Mouse (Mus musculus) thymus, postnatal 25 days (tissue): ENCODE results near the gene Rhox2a.
"Not testable (repeated sequence)": the region's sequence is repeated elsewhere in the genome, so short reads cannot be mapped to it uniquely, and the experiment has no call there.

ENCODE experiments used
- DNase-seq: peaks from one replicate; pipeline ENCODE4 v3.0.0; 2022

Rhox2a gene

DNA sequence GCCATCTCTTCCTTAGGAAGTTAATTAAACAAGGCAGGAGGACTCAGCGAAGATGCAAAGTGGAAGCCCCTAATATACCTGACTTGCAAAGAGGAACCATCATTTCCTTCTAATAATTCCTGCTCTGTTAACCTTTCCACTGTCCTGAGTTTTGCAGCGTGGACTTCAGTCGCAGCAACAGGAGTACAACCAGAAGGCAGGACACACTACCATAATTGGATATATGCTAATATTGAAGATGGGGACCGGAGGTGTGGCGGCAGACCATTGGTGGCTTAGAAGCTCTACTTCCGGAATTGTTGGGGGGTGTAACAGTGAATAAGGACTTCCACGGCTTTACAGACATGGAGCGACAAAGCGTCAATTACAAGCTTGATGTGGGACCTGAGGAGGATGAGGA, at the start of gene Rhox2a:
TSS of gene Rhox2a (plus strand) at position 301 of the 400 bp plus-strand sequence.
- not testable (repeated sequence) for DNase-seq

DNA sequence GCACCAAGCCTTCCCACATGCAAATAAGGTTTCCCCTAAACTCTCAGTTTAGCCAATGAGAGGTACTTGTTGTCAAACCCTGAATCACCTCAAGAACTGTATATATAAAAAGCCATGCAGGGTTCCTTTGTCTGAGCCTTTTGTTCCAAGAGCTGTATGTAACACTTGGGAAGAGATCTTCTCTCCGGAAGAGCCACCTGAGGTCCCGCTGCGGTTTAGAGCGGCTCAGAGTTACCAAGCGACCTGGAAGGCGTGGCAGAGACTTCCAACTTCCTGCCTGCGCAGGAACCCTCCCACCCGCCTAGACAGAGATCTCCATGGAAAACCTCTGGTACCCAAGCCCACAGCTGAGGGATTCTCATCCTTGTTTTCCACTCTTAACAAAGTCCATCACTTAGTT, 46.1 kb upstream of the Rhox2a start:
- no peak for DNase-seq

DNA sequence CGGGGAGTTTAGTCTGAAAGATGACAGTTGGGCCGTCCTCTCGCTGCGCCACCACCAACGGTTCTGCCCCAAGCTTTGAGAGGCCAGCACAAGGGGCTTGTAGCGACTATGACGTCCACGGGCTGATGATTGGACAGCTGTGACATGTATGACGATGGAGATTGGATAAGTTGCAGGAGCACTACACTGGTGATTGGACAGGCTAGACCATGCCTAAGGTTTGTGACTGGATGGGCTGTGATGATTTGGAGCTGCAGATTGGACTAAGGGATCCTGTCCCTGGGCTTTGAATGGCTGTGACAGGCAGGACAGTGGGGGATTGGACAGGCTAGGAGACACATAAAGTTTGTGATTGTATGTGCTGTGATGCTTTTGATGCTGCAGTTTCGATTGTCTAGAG, 33.8 kb upstream of the Rhox2a start, which contains the start of gene Gm9:
TSS of gene Gm9 (minus strand) at position 101 of the 400 bp plus-strand sequence.
- DNase-seq: no peak

DNA sequence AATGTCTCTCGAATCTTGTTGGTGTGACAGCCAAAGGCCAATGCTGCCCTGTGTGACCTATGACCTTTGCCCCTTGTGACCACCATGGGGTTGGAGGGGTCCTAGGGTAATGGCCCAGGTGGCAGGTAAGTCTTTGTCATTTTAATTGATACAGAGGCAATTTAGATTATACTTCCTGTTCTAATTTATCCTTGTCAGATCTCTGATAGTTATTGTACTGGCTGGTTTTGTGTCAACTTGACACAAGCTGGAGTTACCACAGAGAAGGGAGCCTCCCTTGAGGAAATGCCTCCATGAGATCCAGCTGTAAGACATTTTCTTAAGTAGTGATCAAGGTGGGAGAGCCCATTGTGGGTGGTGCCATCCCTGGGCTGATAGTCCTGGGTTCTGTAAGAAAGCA, 22.6 kb upstream of the Rhox2a start, which contains the start of gene Rhox1:
TSS of gene Rhox1 (minus strand) at position 101 of the 400 bp plus-strand sequence.
- not testable (repeated sequence) for DNase-seq

DNA sequence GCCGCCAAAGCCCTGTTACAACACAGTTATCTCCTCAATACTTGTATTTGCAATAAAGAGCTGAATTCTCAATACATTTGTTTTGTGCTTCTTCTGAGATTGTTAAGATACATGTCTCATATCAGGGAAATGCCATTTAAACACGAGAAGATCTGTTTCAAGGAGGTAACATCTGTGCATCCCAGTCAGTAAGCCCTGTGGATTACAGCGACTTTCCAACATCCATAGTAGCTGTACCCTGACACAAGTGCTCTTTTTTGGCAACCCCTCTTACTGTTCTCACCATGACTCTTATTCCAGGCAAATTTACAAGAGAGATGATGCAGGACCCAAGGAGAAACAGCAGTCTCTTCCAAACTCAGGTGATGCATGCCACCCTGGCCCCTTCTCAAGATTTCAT, 4.8 kb downstream of the Rhox2a start, which contains the start of gene Rhox3a:
TSS of gene Rhox3a (plus strand) at position 301 of the 400 bp plus-strand sequence.
- not testable (repeated sequence) for DNase-seq

DNA sequence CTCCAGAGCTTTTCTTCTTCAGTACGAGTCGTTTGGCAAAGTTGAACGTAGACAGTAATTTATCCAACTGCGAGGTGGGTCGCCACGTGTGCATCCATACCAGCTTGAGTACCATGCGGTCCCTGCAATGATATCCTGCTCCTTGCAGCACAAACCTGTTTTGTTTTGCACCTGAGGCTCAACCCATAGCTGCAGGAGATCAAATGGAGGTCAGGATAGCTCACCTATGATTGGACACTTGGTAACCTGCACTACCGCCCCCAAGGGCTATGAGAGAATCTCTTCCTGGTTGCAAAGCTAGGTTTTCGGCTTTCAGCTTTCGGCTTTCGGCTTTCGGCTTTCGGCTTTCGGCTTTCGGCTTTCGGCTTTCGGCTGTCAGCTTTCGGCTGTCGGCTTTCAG, 20.3 kb downstream of the Rhox2a start, which contains the start of gene Rhox4a:
TSS of gene Rhox4a (plus strand) at position 301 of the 400 bp plus-strand sequence.
- DNase-seq: not testable (repeated sequence)
